Mouse (Mus musculus) liver, embryonic 14.5 days (tissue): Measurements from ENCODE around the gene Map2k3. TPM values are rescaled to one million over a fixed set of nuclear protein-coding genes. Genes with fewer than 3 reads are reported as not detected.

Experiments used
- ATAC-seq: fragments of 200-750 bp; cut with Nextera tagmentation; 2 replicates; pipeline ENCODE4 v1.8.0; 2017; ENCODE audit warnings: moderate number of reproducible peaks, mild to moderate bottlenecking, moderate library complexity; ENCODE audit not compliant: insufficient read depth
- DNase-seq, 3 experiments: peaks; one replicate each; pipeline ENCODE4 v3.0.0-alpha.2; 2012 to 2013; ENCODE audit warnings: low read depth in 3 of 3, low spot score in 3 of 3
- H3K27ac ChIP-seq: fragments of 300-500 bp; sonication (generic); 2 replicates; pipeline ENCODE4 v1.5.1; 2014; ENCODE audit warnings: moderate library complexity, mild to moderate bottlenecking, control low read depth, inconsistent platforms
- H3K27me3 ChIP-seq: fragments of 300-500 bp; sonication (generic); 2 replicates; pipeline ENCODE4 v1.6.1; 2014; ENCODE audit warnings: mild to moderate bottlenecking, low read length, moderate library complexity; ENCODE audit not compliant: control insufficient read depth, insufficient read depth
- H3K36me3 ChIP-seq: fragments of 300-500 bp; sonication (generic); replicated peaks from 2 replicates; pipeline ENCODE4 v1.6.1; 2014; ENCODE audit warnings: low read depth; ENCODE audit not compliant: control insufficient read depth, insufficient read depth
- H3K4me1 ChIP-seq, 2 experiments: fragments of 200-500 bp in 1 of 2; fragments of 300-500 bp in 1 of 2; sonication (generic) in 1 of 2; replicated peaks; 2 replicates each; pipeline ENCODE4 v1.6.1; 2012 to 2014; ENCODE audit warnings: antibody characterized with exemption in 1 of 2, inconsistent platforms in 1 of 2, low read length in 1 of 2; ENCODE audit not compliant: control insufficient read depth in 2 of 2, insufficient read depth in 2 of 2
- H3K4me2 ChIP-seq: fragments of 300-500 bp; sonication (generic); 2 replicates; pipeline ENCODE4 v1.6.1; 2014; ENCODE audit warnings: low read depth, mild to moderate bottlenecking, control low read depth, moderate library complexity
- H3K4me3 ChIP-seq, 2 experiments: fragments of 200-500 bp in 1 of 2; fragments of 300-500 bp in 1 of 2; sonication (generic) in 1 of 2; 2 replicates each; pipeline ENCODE4 v1.5.1; 2012 to 2014; ENCODE audit warnings: low read depth in 2 of 2, low read length in 2 of 2, mild to moderate bottlenecking in 2 of 2, control low read depth in 1 of 2, inconsistent platforms in 1 of 2, moderate library complexity in 1 of 2; ENCODE audit not compliant: insufficient read depth in 1 of 2
- H3K9ac ChIP-seq: fragments of 300-500 bp; sonication (generic); replicated peaks from 2 replicates; pipeline ENCODE4 v1.6.1; 2014; ENCODE audit warnings: mild to moderate bottlenecking, control low read depth, moderate library complexity
- H3K9me3 ChIP-seq: fragments of 300-500 bp; sonication (generic); 2 replicates; pipeline ENCODE4 v1.6.1; 2016; ENCODE audit warnings: low read length, mixed read lengths; ENCODE audit not compliant: control insufficient read depth
- CTCF ChIP-seq: IDR thresholded peaks from 2 replicates; pipeline ENCODE4 v1.5.1; 2016; ENCODE audit warnings: antibody characterized with exemption, low read depth, control low read depth
- EP300 ChIP-seq: IDR thresholded peaks from 2 replicates; pipeline ENCODE4 v1.6.1; 2016; ENCODE audit warnings: antibody characterized with exemption, low read depth
- WGBS: fragments of 180-500 bp; shearing (Covaris S2); extraction: QIAGEN DNeasy Blood & Tissue Kit; methylation state at CpG from one replicate; pipeline ENCODE4 v1.1.7; 2014; ENCODE audit not compliant: insufficient replicate concordance; 5-methylcytosine and 5-hydroxymethylcytosine counted together
- polyA plus RNA-seq, 2 experiments: library from polyadenylated mRNA; depleted of rRNA in 1 of 2; stranded (reverse) in 1 of 2; unstranded in 1 of 2; fragments of >200 nt; fragmentation: Nextera tagmentation in 1 of 2; extraction: Ambion mirVana in 1 of 2; gene quantifications; 2 replicates each; pipeline versions ENCODE4 v1.2.1 to v1.2.3; 2012 to 2014

Gene Map2k3
- polyA plus RNA-seq, 2 experiments = 44.7 to 100 TPM

- peak; percentile 84 to 90 (median 85) for DNase-seq
- Histone ChIP-seq H3K4me1 (peaks cover 53 to 65% of the 10 kb centered on the region in 2 experiments), H3K9me3 (no peaks in the 10 kb centered on the region), H3K27me3 (no peaks in the 10 kb centered on the region), H3K36me3 (peaks cover 23% of the 10 kb centered on the region), H3K4me2 (peak overlapping the region; percentile 77), H3K9ac (peak overlapping the region; percentile 79), H3K4me3 (peak overlapping the region; percentile 45 to 54), H3K27ac (peak overlapping the region; percentile 99)
- 7% methylated on average over 7 of the region's 7 CpGs for WGBS
- TF ChIP-seq EP300 (peak; percentile 68), CTCF (no peak)
- peak; percentile 80 for ATAC-seq
Measured at GRCm38 (mm10) chr11:60935326-60935974, 3.6 kb downstream of the Map2k3 start.

- peaks cover 23% of the 10 kb centered on the region for H3K36me3 ChIP-seq
Measured at GRCm38 (mm10) chr11:60935975-60936373, 4.1 kb downstream of the Map2k3 start.

GRCm38 (mm10) chr11:60937611-60938010 is 5.8 kb downstream of the Map2k3 start:
- H3K4me2 ChIP-seq = peak overlapping the region; percentile 77
- ATAC-seq (no peak), DNase-seq (no peak)
- no peak for TF ChIP-seq EP300
- TF ChIP-seq CTCF = no peak
- H3K9ac ChIP-seq = no peak overlapping the region
- peaks cover 68 to 80% of the 10 kb centered on the region in 2 experiments for H3K4me1 ChIP-seq
- no peaks in the 10 kb centered on the region for H3K9me3 ChIP-seq
- peak overlapping the region; percentile 30; the same call in 1 of the 2 replicates for H3K27ac ChIP-seq
- whole genome bisulfite sequencing = 42% methylated on average over 3 of the region's 3 CpGs
- H3K36me3 ChIP-seq = peaks cover 32% of the 10 kb centered on the region
- no peaks in the 10 kb centered on the region for H3K27me3 ChIP-seq
- H3K4me3 ChIP-seq = no peak overlapping the region

More at GRCm38 (mm10) chr11:60935975-60936373, 4.1 kb downstream of the Map2k3 start:
- no peaks in the 10 kb centered on the region for H3K9me3 ChIP-seq
- H3K4me1 ChIP-seq = peaks cover 53 to 65% of the 10 kb centered on the region in 2 experiments
- peak overlapping the region; percentile 99 for H3K27ac ChIP-seq
- no peak for DNase-seq
- H3K4me3 ChIP-seq = peak overlapping the region; percentile 35 to 54
- no peak for ATAC-seq
- WGBS = 33% methylated on average over 4 of the region's 4 CpGs
- peak overlapping the region; percentile 77 for H3K4me2 ChIP-seq
- no peaks in the 10 kb centered on the region for H3K27me3 ChIP-seq
- peak overlapping the region; percentile 79 for H3K9ac ChIP-seq
- TF ChIP-seq EP300 (no peak), CTCF (no peak)

- no peak overlapping the region for H3K4me3 ChIP-seq
- H3K27me3 ChIP-seq = no peaks in the 10 kb centered on the region
- H3K4me1 ChIP-seq = peaks cover 57 to 67% of the 10 kb centered on the region in 2 experiments
- H3K27ac ChIP-seq = no peak overlapping the region
- ATAC-seq (no peak), DNase-seq (no peak)
- H3K9ac ChIP-seq = no peak overlapping the region; the same call in 1 of the 2 replicates
- TF ChIP-seq CTCF (no peak), EP300 (no peak)
- no peaks in the 10 kb centered on the region for H3K9me3 ChIP-seq
- no peak overlapping the region for H3K4me2 ChIP-seq
- WGBS = 84% methylated on average over 3 of the region's 3 CpGs
- H3K36me3 ChIP-seq = peaks cover 45% of the 10 kb centered on the region
Measured at GRCm38 (mm10) chr11:60939487-60939886, 7.7 kb downstream of the Map2k3 start.

- no peak for ATAC-seq
- TF ChIP-seq EP300 = no peak
- no peak for TF ChIP-seq CTCF
- no peak overlapping the region for H3K4me3 ChIP-seq
- H3K9me3 ChIP-seq = no peaks in the 10 kb centered on the region
- no peaks in the 10 kb centered on the region for H3K27me3 ChIP-seq
- no peak overlapping the region for H3K4me2 ChIP-seq
- H3K9ac ChIP-seq = no peak overlapping the region; the same call in 1 of the 2 replicates
- H3K27ac ChIP-seq = peak overlapping the region; percentile 3
- DNase-seq = no peak
- peaks cover 51 to 60% of the 10 kb centered on the region in 2 experiments for H3K4me1 ChIP-seq
- 89% methylated on average over 5 of the region's 5 CpGs for WGBS
- H3K36me3 ChIP-seq = peaks cover 53% of the 10 kb centered on the region
Measured at GRCm38 (mm10) chr11:60940501-60940900, 8.7 kb downstream of the Map2k3 start.
